Mouse (Mus musculus) ES-E14 (cell line): ENCODE measurements around the gene Cyp2d22.

ENCODE experiments used
- HCFC1 ChIP-seq: IDR thresholded peaks from 2 replicates; pipeline ENCODE4 v1.6.1; 2012; ENCODE audit warnings: low read length, inconsistent platforms, borderline replicate concordance; ENCODE audit not compliant: insufficient read depth
- ZNF384 ChIP-seq: IDR thresholded peaks from 2 replicates; pipeline ENCODE4 v1.6.1; 2012; ENCODE audit warnings: low read depth, low read length, inconsistent platforms

GRCm38 (mm10) chr15:82348258-82348998 lies 31.6 kb downstream of the Cyp2d22 start:
- TF ChIP-seq HCFC1 (no peak), ZNF384 (no peak)
